8 mouse cellular contexts compared by ENCODE assay signal in genomic region chr8:114205221-114205901, GRCm38 (mm10). TPM values are rescaled to one million over a fixed set of nuclear protein-coding genes. Genes with fewer than 3 reads are reported as not detected.
A peak's percentile ranks its signal among the peaks of the same experiment; 100 is the strongest.
DNase-seq lines count a peak whose midpoint lies in the region; ATAC-seq lines count a peak whose summit lies in the region.

TSS of gene Vat1l (plus strand) at chr8:114205612.

- no peak within 1 kb of the TSS for H3K27ac ChIP-seq in embryonic facial prominence, embryonic 13.5 days
- no peak within 1 kb of the TSS for H3K27ac ChIP-seq in liver, embryonic 13.5 days

- no peaks in the 10 kb centered on the region for H3K36me3 ChIP-seq in embryonic facial prominence, embryonic 13.5 days
- no peaks in the 10 kb centered on the region for H3K36me3 ChIP-seq in liver, embryonic 13.5 days

- intact Hi-C loops in gastrocnemius, postnatal 14 days (cut with DNase I; ENCODE audit: low total_unique reads): no loop called here
- intact Hi-C loops in gastrocnemius, postnatal 36 days (cut with DNase I): no loop called here

- under 1% methylated on average over 39 of the region's 39 CpGs for WGBS in embryonic facial prominence, embryonic 13.5 days
- WGBS in liver, embryonic 13.5 days (ENCODE audit: insufficient replicate concordance): under 1% methylated on average over 38 of the region's 39 CpGs

- peak; percentile 8 for DNase-seq in gastrocnemius, postnatal 10 days
- no peak for DNase-seq in gastrocnemius, postnatal 14 days
- peak; percentile 20 for DNase-seq in adrenal gland, postnatal 14 days
- peak; percentile 1 for DNase-seq in induced T-regulatory cell, adult 2 months (ENCODE audit: low read depth)
- DNase-seq in liver, embryonic 13.5 days: no peak
- DNase-seq in right cerebral cortex, postnatal 10 days (ENCODE audit: low spot score in 2 of 2): peak; percentile 62 to 65
- no peak for DNase-seq in gastrocnemius, postnatal 36 days

- peaks cover 22% of the 10 kb centered on the region for H3K4me1 ChIP-seq in embryonic facial prominence, embryonic 13.5 days
- H3K4me1 ChIP-seq in liver, embryonic 13.5 days (replicated peaks): no peaks in the 10 kb centered on the region

- peaks cover 49% of the 10 kb centered on the region for H3K27me3 ChIP-seq in embryonic facial prominence, embryonic 13.5 days
- peaks cover 41% of the 10 kb centered on the region for H3K27me3 ChIP-seq in liver, embryonic 13.5 days

- H3K4me2 ChIP-seq in embryonic facial prominence, embryonic 13.5 days: peak within 1 kb of the TSS; percentile 89
- peak within 1 kb of the TSS; percentile 36 for H3K4me2 ChIP-seq in liver, embryonic 13.5 days

- H3K9ac ChIP-seq in embryonic facial prominence, embryonic 13.5 days: peak within 1 kb of the TSS; percentile 61
- no peak within 1 kb of the TSS for H3K9ac ChIP-seq in liver, embryonic 13.5 days

- no peak for ATAC-seq in embryonic facial prominence, embryonic 13.5 days (ENCODE audit: insufficient number of reproducible peaks, insufficient read depth, low FRiP score, low TSS enrichment, low read depth)
- no peak for ATAC-seq in liver, embryonic 13.5 days (ENCODE audit: low read depth)

- H3K4me3 ChIP-seq in embryonic facial prominence, embryonic 13.5 days: peak within 1 kb of the TSS; percentile 53
- peak within 1 kb of the TSS; percentile 26 for H3K4me3 ChIP-seq in liver, embryonic 13.5 days (replicated peaks)

- no peaks in the 10 kb centered on the region for H3K9me3 ChIP-seq in embryonic facial prominence, embryonic 13.5 days
- H3K9me3 ChIP-seq in liver, embryonic 13.5 days (replicated peaks): no peaks in the 10 kb centered on the region

RNA-seq across cellular contexts. Expression of gene Vat1l, which starts in this region (rescaled TPM):
- total RNA-seq in gastrocnemius, postnatal 10 days (2021): 1 to 10 TPM; 4.9 to 7.3 TPM
- 1 to 10 TPM in 1 of 2 experiments, under 1 TPM in 1; 0.66 to 6.0 TPM for total RNA-seq in gastrocnemius, postnatal 14 days (2021)
- 16.6 and 19.6 TPM in 2 replicates for total RNA-seq in adrenal gland, postnatal 14 days (2021)
- polyA plus RNA-seq in embryonic facial prominence, embryonic 13.5 days (2015; fragmentation: Nextera tagmentation; extraction: Ambion mirVana): 2.8 and 4.6 TPM in 2 replicates
- polyA plus RNA-seq in liver, embryonic 13.5 days (2015; fragmentation: Nextera tagmentation; extraction: Ambion mirVana): 0.06 and 0.07 TPM in 2 replicates
- total RNA-seq in gastrocnemius, postnatal 36 days (2021): 1 to 10 TPM in 1 of 2 experiments, under 1 TPM in 1; 0.43 to 1.4 TPM

Comparison
In these comparisons a context has a peak if more than half of its experiments do, and no peak if none do; other contexts are left out.
1. DNase-seq: peak in gastrocnemius, postnatal 10 days (single experiment), adrenal gland, postnatal 14 days (single experiment), induced T-regulatory cell, adult 2 months (single experiment) and right cerebral cortex, postnatal 10 days (2 of 2); none in gastrocnemius, postnatal 14 days (single experiment), liver, embryonic 13.5 days (single experiment) and gastrocnemius, postnatal 36 days (0 of 2).